Mouse (Mus musculus): ENCODE measurements around the gene Wdr90.

The Wdr90 gene

GRCm38 (mm10) chr17:25860229-25860628 is 1.1 kb downstream of the Wdr90 start:
- DNase-seq (ENCODE audit: low spot score) = no peak

DNA sequence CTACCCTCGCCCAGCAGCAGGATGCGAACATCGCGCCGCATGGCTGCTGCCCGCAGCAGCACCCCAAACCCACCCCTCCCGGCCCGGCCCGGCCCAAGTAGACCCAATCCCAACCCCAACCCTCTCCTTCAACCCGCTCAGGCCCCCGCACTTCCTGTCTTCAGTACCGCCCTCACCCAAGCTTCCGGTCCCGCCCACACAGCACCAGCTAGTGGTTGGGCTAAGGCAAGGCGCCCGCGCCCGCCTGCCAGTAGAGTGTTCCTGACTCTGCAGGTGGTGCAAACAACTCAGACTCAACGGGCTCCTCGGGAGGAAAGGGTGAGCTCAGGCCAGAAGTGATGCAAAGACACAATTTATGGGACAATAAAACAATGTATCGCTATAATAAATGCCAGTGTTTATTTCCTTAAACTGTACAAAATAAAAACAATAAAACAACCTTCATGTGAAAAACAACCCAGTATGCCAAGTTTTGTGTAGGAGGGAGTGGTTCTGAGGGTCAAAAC is 16.9 kb downstream of the Wdr90 start, which contains the start of gene Rhot2:
Rhot2 (minus strand) TSS at position 456 of the 506 bp plus-strand sequence.
- DNase-seq (ENCODE audit: low spot score) = peak; percentile 94

GRCm38 (mm10) chr17:25843636-25844395 is 17.5 kb downstream of the Wdr90 start:
- DNase-seq (ENCODE audit: low spot score) = no peak

DNA sequence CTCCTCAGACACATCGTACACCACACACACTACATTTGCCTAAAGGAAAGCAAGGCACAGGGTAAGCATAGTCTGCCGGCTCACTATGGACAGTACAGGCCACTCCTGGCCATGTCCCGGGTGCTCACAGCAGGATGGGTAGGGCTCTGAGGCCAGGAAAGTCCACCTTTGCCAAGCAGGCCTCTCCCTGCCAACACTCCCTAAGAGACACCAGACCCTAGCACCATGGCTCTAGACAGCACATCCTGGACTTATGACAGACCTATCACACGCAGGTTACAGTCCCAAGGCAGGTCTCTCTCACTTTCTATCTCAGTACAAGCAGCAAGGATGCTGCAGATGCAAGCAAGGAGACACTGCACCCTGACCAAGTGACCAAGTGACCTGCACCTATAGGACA is 18.2 kb downstream of the Wdr90 start:
- no peak for DNase-seq (ENCODE audit: low spot score)

GRCm38 (mm10) chr17:25842509-25842908 is 18.8 kb downstream of the Wdr90 start:
- no peak for DNase-seq (ENCODE audit: low spot score)

DNA sequence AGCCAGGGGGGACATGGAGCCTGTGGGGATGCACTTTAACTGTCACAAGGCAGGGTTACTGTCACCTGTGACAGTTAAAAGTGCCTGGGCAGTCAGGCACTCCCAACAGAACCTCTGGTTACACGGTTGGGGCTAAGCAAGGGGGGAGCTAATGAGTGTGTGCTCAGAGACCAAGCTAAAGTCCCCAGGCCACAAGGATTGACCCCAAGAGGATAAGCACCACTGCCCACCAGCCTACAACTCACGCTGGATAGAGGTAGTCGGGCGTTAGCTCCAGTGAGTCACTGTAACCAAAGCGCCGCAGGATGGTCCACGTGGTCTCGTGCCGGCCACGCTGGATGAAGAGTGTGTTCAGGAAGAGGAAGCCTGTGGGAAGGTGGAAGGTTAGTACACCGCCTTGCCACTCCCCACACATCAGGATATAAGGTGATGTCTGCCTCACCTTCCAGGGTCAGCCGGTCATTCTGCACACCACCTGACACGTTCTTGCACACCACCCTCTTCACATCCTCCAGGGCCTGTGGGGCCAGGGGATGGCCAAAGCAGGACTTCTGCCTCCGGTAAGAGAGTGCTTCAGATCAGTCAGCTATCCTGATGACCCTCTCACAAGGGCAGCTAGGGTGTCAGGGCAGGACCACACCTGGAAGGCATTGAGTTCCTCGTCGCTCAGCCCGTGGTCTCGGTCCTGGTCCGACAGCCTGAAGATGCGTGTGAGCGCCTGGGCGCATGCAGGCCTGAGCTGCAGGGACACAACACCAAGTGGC is 20.0 kb downstream of the Wdr90 start, which contains the start of gene Gm20683:
Gm20683 (minus strand) TSS at position 647 of the 764 bp plus-strand sequence.
- DNase-seq (ENCODE audit: low spot score) = no peak

GRCm38 (mm10) chr17:25840519-25840918 is 20.8 kb downstream of the Wdr90 start:
- DNase-seq (ENCODE audit: low spot score) = no peak

- DNase-seq (ENCODE audit: low spot score) = no peak
Measured at GRCm38 (mm10) chr17:25839455-25840235, 21.7 kb downstream of the Wdr90 start.

DNA sequence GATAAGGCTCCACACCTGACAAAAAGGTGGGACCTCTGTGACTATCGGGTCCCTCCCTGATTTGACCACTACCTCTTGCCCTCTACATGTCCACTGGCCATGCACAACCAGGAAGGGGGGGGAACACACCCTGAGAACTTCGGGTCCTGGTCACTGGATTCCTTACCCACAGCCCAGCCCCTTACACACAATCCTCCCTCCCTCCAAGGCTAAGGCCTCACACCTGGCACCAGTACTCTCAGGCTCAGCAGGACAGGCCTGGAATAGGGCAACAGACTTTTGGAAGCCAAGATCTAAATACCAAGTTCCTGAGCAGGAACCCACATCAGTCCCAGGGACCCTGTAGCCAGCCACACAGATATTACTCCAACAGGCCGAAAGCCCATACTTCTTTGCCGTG is 22.4 kb downstream of the Wdr90 start:
- DNase-seq (ENCODE audit: low spot score) = no peak

DNA sequence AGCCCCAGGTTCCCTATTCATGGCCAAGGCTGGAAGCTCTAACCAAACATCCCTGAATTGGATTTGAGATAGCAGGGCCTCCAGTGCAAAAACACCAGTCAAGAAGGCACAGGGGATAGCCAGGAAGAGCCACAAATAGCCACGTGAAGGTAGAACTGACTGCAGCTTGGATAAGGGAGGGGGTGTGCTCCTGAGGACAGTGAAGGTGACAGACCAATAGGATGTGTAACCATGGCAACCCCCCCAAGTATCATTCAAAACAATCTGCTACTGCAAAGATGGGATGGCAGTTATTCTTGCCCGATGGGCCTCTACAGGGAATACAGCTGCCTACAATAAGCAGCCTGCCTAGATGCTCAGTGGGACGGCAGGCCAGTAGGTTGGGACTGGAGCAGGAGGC is 23.8 kb downstream of the Wdr90 start:
- no peak for DNase-seq (ENCODE audit: low spot score)

- DNase-seq (ENCODE audit: low spot score) = peak; percentile 71
Measured at GRCm38 (mm10) chr17:25837076-25837410, 24.3 kb downstream of the Wdr90 start, which contains the start of gene Rhbdl1. Rhbdl1 (minus strand) TSS chr17:25837295.

DNA sequence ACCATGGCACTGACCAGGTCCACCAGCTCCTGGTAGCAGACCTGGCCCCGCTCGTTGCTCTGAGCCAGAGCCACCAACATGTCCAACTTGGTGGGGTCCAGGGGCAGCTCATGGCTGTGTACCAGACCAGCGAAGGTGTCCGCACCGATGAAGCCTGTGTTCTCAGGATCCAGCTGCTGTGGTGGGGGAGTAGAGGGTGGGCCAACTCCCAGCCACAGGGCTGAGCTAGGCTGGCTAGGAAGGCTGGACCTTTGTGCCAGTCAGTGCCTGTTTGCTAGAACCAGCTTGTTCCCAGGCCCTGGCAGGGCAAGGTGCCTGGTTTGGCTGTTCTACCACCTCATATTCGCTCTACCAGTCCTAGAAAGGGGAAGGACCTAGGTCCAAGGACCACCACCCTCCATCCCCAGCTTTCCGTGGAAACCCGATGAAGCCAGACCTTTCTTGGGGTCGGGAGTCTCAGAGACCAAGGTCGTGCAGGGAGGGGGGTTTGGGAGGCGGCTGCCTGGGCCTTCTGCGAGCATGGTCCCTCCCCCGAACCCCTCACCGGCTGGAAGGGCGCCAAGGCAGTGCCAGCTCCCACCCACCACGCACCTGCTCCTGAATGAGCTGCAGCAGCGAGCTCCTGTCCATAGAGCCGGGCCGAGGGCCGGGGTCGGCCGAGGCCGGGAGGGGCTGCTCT is 24.8 kb downstream of the Wdr90 start:
- no peak for DNase-seq (ENCODE audit: low spot score)

- DNase-seq (ENCODE audit: low spot score) = no peak
Measured at GRCm38 (mm10) chr17:25835816-25836215, 25.5 kb downstream of the Wdr90 start.

DNA sequence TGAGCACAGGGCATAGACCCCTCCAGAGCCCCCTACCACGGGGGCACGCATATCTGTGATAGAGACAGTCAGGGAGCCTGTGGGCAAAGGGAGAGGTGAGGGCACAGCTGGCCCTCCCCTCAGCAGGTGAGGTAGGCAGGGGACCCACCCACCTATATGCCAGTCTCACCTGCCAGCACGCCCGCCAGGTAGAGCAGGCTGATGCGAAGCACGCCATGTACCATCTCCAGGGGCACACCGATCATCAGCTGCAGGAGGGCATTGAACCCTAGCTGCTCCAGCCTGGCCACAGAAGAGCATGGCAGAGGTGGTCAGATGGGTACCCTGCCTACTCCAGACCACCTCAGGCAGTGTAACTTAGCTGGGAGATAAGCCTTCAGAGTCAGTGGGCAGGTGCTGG is 26.0 kb downstream of the Wdr90 start:
- DNase-seq (ENCODE audit: low spot score) = no peak

DNA sequence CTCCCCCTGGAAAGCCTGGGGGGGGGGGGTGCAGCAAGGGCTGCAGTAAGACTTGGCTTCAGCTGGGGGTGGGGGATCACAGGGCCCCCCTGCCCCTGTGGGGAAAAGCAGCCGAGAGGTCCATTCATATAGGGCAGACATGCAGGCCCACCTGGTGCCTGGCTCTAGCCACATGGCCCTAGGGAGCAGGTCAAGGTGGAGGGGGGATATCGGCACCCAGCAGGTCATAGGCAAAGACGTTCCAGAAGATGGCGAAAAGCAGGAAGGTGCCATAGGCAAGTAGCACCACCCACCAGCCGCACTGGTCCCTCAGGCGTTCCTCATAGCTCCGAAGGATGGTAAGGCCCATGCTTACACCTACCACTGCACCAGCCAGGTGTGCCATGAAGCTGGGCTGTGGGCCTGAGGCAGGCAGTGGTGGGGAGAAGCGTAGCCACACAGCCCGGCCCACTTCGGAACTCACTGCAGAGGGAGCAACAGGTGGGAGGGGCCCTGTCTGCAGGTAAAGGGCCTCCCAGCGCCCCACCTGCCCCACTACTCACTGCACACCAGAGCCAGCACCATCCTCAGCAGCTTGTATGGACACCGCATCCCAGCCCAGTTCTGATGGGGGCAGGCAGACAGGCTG is 26.6 kb downstream of the Wdr90 start:
- no peak for DNase-seq (ENCODE audit: low spot score)

- no peak for DNase-seq (ENCODE audit: low spot score)
Measured at GRCm38 (mm10) chr17:25833961-25834594, 27.2 kb downstream of the Wdr90 start.

- DNase-seq (ENCODE audit: low spot score) = peak; percentile 94
Measured at GRCm38 (mm10) chr17:25833291-25833663, 28.0 kb downstream of the Wdr90 start, which contains the start of gene Stub1. Stub1 (minus strand) TSS chr17:25833404.

DNA sequence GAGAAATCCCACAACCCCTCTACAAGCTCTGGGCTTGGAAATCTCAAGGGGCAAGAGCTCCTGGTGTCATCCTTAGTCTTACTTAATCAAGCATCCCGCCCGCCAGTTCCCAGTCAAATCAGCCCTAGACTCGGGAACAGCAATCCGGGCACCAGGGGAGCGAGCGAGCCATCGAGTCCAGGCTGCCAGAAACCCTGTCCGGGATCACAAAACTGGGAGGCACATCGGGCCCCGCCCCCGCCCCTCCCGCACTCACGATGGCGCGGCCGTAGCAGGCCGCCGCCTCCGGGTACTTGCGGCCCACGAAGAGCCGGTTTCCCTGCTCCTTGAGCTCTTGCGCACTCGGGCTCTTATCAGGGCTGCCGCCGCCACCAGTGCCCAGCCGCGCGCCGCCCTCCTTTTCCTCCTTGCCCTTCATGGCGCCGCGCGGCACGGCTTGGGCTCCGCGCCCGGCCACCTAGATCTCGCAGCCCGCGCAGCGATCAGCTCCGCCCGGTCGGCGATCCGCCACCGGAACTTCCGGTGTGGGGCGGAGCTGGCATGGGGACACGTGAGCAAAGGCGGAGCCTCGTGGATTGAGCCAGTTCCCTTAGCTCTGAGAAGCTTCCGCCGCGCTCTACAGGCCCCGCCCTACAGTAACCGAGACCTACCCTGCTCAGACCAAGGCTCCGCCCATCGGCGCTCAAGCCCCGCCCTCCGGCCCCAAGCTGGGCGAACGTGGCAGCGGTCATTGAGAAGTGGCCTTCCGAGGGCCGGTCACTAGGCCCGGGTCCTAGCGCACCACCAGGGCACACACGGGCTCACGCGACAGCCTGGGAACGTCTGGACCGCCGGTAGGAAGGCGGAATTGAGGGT is 28.6 kb downstream of the Wdr90 start:
- peak; percentile 99 for DNase-seq (ENCODE audit: low spot score)

- no peak for DNase-seq (ENCODE audit: low spot score)
Measured at GRCm38 (mm10) chr17:25831451-25832281, 29.6 kb downstream of the Wdr90 start.
